Mouse (Mus musculus) right cerebral cortex, postnatal 25 days (tissue): ENCODE data around the gene Rnf19b.

Experiments used
- DNase-seq: peaks from one replicate; pipeline ENCODE4 v3.0.0; 2022

Rnf19b gene

GRCm38 (mm10) chr4:129034706-129035660 lies 23.1 kb upstream of the Rnf19b start:
- DNase-seq: no peak

DNA sequence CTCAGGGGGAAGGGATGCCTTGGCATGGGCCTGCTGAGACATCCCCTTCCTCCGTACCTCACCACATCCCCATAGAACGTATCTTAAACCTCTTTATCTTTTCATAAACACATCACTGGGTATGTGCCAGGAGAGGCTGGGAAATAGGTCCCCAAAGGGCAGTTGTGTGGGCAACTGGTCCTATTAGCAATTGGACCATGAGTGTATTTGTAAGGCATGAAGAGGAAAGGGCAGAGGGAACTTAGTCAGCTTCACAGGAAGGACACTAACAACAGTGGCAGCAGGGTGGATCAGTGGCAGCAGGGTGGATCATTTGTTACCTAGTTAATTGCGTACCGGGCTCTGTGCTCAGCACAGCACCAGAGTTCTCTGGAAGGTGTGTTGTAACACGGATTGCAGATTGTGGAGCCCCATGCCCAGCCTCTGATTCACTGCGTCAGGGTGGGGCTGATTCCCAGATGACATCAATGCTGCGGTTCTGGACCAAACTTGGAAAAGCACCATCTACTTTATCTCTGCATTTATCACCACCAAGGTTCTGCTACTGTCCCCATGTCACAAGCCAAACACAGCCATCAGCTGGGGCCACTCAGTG lies 22.1 kb upstream of the Rnf19b start:
- DNase-seq: no peak

DNA sequence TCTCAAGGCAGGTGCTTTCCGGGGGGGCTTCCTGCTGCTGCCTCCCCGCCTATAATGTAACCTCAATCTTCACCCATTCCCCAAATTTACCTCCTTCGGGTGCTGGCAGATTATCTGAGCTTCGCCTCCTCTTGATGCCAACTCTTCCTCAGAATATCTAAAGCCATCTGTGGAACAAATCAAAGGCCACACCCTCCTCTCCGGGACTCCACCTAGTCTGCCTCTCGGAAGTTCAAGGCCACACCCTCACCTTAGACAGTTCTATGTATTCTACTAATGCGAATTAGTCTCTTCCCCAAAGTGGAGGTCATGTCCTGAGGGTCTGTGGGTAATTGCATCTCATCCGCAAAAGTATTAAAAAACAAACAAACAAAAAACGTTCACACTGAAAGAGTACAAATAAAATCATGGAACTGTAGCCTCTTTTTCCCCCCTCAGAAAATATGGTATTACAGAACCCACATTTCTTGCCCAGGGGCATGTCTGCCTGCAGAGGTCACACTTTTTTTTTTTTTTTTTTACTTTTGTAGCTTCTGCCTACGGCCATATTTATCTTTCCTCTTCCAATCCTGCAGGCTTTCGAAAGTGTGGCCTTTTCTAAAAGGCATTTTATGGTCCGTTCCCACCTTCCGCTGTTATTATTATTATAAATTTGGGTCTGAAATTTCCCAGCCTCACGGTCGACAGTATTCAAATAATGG lies 10.2 kb upstream of the Rnf19b start:
- DNase-seq: no peak

- DNase-seq: peak; percentile 89
Observed at GRCm38 (mm10) chr4:129048501-129049305, 9.4 kb upstream of the Rnf19b start.

DNA sequence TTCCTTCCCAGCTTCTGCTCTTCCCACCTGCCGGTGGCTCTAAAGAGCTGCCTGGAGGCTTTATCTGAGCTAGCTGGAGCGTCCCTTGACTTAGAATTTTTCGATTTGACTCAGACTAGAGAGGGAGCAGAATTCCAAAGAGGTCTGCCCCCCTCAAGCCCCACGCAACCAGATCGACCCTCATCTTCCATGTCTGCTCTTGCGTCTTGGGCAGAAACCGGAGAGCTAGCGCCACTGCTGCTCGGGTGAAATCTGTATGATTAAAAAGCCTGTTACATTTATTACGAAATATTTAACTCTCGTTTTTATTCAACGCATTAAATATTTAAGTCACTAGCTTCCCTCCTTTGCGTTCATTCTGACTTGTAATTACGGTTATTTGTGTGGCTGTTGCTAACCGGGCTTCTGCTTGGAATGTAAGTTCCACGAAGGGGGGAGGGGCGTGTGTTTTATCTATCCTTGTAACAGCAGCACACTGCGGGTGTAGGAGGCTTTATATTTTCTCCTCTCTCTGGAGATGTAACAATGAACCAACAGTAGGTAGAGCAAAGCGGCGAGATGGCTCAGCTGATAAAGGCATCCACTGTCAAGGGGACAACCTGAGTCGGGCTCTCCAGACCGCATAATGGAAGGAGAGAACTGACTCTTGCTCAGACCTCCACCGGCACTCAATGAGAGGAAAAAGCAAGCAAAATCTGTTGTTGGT lies 8.6 kb upstream of the Rnf19b start:
- peak; percentile 36 for DNase-seq

DNA sequence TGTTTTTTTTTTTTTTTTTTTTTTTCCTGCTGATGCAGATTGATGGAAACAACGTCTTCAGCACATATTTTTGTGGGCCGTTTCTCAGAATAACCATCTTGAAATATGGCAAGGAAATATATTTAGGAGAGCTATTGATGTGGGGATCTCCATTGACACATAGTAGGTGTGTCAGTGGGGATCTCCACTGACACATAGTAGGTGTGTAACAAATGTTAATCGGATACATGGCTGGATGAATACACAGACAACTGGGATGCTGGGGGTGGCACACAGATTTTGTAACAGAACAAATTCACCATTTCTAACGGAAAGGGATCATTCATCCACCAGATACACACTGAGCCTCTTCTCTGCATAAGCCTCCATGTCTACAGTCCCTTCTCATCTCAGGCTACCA lies 7.7 kb upstream of the Rnf19b start:
- DNase-seq: no peak

DNA sequence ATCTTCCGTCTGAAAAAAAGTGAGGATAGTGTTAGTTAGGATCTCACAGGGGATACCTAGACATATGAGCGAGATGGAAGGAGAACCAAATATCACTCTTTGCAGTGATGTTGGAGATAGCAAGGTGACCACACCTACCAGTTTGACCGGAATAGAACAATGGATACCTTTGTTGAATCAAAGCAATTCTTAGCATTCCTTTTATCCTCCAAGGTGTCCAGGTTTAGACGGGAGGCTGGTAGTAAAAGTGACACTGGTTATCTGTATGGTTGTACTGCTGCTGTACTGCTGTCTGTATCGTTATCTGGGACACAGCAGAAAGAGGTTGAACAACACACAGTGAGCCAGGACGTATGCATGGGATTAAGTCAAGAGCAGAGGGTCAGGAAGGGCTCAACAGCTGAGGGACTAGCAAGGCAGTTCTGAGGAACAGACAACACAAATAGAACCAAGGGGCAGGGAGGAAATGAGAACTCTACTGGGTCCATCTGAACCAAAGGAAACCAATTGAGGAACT lies 7.1 kb upstream of the Rnf19b start:
- DNase-seq: no peak

GRCm38 (mm10) chr4:129051461-129052183 lies 6.4 kb upstream of the Rnf19b start:
- DNase-seq: no peak

DNA sequence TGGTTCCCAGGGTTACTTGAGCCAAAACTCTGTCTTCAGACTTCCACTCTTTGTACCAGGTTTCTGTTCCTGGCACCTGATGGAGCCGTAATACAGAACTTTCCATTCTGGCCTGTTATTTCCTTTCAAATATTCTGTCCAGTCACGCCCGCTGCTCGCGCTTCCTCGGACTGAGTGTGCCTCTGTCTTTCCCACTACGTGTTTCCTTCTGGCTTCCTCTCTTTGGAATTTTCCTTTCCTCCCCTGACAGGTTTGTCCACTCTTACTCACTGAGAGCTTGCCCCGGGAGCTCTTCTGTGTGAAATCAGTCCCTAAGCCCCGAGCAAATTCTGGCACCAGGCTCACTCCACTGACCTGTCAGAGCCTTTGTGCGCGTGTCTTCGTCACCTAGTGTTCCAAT lies 3.3 kb upstream of the Rnf19b start:
- no peak for DNase-seq

- DNase-seq: no peak
Observed at GRCm38 (mm10) chr4:129055562-129055961, 2.5 kb upstream of the Rnf19b start.

- peak; percentile 96 for DNase-seq
Observed at GRCm38 (mm10) chr4:129057533-129058206, 401 bp upstream of the Rnf19b start.

DNA sequence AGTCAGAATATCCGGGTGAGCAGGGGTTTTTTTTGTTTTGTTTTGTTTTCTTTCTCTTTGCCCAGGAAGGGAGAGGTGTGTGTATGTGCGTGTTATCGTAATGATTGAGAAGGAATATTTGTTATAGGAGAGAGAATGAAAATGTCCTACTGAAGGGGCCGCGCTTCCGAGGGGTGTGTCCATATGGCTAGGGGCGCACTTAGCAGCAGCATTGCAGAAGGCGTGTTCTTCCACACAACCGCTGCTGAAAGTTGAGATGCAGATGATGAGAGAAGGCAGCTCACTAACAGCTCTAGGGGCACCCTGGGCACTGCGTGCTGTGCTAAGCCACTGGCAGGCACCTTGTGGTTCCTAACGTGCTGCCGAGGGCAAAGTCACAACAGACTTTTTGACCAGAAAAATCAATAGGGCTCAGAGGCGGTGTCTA lies 1.1 kb downstream of the Rnf19b start:
- DNase-seq: peak; percentile 17

- DNase-seq: no peak
Observed at GRCm38 (mm10) chr4:129059922-129060321, 1.9 kb downstream of the Rnf19b start.

- no peak for DNase-seq
Observed at GRCm38 (mm10) chr4:129061486-129061885, 3.4 kb downstream of the Rnf19b start.

DNA sequence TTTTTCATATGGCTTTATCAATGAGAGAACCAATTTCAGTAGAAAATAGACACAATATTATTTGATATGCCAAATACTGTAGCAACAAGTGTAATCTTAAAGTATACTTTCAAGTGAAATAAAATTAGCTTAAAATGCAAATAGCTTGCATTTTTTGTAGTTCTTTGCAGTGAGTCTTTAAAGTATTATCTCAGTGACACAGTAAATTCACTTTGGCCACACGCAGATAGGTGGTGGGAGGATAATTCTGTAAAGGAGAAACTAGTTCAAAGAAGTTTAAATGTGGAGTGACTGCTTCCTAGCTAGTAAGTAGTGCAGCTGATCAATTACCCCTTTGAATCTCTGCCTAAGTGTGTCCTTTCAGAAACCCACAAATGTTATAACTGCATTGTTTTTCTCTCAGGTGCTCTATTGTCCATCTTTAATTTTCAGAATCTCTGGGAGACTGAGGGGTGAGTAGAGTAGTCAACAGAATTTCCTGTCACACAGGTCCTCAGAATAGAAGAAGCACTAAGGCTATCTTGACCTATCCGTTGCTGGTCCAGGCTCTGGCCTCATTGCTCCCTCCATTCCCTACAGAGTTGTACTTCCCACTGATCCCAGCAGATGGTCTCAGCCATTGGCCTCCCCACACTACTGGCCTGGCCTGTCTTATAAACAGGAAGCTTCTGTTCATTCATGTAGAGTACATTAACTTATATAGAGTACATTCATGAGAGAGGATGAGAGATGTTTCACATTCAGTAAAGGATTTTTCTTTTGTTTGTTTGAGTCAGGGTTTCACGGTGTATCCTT lies 4.4 kb downstream of the Rnf19b start:
- DNase-seq: no peak

- DNase-seq: no peak
Observed at GRCm38 (mm10) chr4:129065688-129066236, 7.7 kb downstream of the Rnf19b start.

- no peak for DNase-seq
Observed at GRCm38 (mm10) chr4:129067638-129068415, 9.8 kb downstream of the Rnf19b start.

DNA sequence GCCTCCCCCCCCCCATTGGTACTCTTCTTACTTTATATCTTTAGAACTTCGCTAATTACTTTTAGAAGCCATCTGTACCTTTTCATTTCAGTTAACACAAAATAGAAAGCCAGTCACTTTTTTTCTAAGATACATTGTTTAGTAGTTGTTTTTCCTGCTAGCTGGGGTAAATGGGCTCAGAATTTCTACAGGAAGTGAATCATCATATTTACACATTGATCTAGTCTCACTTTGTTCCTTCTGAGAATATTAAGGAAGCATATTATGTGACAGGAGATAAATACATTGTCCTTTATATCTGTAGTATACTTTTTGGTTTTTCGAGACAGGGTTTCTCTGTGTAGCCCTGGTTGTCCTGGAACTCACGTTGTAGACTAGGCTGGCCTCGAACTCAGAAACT lies 10.8 kb downstream of the Rnf19b start:
- DNase-seq: no peak

GRCm38 (mm10) chr4:129079126-129079525 lies 21.1 kb downstream of the Rnf19b start:
- no peak for DNase-seq
